Mouse (Mus musculus) ovary, postnatal 36 days (tissue): ENCODE measurements around the gene Alpk1.

Source experiments
- DNase-seq: peaks from one replicate; pipeline ENCODE4 v3.0.0; 2022; ENCODE audit warnings: low spot score, mixed read lengths

Gene Alpk1

DNA sequence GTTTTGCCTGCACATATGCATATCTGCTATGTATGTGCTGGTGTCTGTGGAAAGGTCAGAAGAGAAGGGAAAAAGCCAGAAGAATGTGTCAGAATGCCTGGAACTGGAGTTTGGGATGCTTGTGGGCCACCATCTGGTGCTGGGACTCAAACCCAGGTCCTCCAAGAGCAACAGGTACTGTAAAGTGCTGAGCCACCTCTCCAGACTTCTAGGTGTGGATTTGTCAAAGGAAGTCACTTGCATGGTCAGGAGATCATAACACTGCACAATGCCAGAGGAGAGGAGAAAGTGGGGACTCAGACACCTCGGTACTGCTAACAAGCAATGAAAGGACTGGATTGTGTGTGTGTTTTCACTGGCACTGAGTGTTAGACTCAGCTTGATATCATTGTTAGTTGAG, 150.1 kb downstream of the Alpk1 start:
- DNase-seq = no peak

DNA sequence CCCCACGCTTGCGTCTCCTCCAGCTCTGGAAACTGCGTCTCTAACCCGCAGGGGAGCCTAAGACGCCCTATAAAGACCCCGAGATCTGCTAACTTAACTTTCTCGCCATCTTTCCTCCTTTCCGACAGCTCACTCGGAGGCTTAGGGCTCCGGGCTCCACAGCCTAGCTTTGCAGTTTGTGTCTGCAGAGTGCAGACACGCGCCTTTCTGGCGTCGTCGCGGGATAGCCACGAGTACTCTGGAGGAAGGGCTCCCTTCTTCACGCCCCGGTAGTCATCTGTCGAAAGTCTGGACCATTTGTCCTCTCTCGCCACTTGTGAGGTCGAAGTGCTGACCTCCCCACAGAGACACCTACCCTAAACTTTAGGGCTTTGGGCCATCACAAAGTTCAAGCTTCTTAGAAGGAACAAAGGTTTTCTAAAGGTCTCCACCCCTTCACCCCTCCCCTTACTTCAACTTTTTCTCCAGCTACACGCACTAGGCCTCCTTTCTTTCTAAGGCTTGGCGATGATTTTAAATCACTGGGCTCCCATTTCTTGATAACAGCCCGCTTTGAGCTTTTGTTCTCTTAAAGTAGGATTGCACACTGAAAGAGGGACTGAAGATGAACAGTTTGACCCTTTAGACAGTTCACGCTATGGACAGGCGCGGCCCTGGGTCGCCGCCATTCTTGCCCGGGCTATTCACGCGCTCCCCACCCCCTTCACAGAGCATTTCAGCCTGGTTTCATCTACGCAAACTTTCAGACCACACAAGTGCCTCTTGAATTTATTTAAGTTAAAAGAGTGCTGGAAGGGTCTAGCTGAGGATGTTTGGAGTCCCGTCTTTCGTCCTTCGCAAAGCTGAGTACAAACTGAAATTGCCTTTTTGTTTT, 151.8 kb downstream of the Alpk1 start:
- DNase-seq = no peak

DNA sequence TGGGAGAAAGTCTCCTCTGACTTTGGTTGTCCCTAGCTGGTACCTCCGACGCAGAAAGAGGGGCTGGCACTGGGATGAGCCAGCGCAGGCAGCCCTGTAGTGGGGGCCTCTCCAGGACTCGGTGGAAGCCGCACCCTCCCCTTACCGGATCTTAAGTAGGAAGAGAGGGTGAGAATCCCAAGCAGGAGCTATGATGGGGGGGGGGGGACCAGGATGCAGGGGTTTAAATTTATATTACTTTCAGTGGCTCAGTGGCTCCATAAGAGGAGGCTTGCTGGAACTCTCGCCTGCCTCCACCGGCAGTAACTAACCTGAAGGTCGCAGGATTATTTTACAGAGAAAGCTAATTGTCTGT, 152.4 kb downstream of the Alpk1 start:
- no peak for DNase-seq

DNA sequence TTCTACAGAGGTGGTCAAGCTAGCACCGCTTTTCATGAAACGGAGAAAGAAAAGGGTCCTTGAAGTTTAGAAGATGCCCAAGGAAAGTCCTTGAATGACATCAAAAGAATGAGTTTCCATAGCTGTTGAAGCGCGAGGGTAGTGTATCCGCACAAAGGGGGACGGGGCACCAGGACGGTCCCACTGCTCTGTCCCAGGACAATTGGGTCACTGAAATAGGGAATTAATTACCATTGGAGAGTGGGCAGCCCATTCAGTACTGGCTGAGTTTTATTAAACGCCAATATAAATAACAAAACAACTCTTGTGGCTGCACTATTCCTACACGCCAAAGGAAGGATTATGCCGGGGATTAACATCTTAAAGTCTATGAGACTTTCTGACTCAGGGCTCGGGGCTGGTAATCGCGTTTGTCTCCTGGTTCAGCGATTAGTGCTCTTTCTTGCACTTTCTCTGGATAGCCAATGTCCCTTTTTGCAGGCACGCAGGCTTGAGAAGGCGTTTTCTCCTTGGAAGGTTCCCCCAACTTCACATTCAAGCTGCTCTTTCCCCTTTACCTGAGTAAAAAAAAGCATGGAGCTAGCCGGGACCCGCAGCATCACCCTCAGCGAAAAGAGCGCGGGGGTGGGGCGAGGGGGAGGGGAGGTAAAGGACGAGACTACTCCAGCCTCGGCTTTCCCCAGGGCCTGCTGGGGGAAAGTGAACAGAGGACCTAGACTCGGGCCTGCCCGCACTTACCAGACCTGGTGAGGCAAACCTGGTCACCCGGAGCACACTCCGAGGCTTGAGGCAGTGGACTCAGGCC, 153.0 kb downstream of the Alpk1 start:
- peak; percentile 6 for DNase-seq

DNA sequence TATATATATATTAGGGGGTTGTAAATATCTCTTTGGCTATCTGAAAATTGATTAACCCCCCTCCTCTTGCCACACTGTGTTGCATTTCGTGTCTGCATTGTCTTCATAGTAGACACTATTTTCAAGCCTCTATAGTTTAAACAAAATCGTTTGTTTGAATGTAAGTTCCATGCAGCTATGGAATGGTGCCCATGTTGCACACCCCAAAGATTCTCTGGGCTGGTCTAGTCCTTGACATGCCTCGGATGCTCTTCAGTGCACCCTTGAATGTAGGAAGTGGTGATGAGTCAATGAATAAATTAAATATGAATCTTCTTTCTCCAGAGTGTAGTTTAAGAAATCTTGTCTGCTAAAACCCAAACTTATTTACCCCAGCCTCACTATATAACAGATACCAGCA, 153.8 kb downstream of the Alpk1 start:
- no peak for DNase-seq

DNA sequence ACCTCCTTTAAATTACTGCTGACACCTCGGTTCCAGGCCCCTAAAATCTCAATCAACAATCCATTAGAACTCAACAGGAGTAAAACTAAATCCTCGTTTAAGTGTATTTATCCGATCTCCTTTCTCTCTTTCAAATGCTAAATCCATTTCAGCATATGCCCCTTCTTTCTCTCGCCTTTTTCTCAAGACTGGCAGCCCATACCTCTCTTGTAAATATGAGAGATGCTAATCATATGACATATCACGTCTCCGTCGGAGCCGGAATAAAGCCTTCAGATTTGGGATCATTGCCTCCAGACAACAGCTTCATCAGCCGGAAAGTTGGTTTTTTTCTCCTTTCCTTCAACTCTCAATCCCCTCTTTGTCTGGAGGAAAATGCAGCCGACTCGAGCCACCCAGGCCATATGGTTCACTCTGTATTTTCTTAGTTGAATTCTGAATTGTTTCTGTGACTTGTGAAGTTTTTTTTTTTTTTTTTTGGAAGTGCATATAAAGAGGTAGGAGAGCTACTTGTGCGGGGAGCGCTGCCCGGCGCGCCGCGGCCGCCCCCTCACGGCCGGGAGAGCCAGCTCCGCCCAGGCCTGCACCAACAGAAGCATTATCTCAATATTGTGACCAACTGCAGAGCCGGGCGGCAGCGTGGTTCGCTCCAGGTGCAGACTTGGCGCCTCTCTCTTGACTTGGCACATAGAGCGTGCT, 154.5 kb downstream of the Alpk1 start:
- peak; percentile 20 for DNase-seq

DNA sequence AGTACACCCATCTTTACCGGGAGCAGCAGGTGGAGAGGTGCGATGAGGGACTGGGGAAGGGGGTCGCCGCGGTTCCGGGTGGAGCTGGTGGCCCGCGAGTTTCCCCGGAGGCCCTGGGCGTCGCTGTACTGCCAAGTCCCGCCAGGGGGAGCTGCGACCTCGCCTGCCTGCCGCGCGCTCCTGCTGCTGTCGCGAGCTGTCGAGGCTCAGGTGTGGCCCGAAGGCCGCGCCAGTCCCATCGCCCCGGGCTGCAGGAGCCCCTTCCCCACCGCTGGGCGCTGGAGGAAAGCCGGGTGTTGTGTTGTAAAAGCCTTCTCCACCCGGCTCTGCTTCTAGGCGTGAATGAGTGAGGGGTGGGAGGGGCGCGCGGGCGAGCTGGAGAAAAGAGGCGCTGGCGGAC, 155.0 kb downstream of the Alpk1 start:
- peak; percentile 70 for DNase-seq
